Mouse (Mus musculus) CH12.LX (cell line): ENCODE results near the gene Cphx3. TPM values are rescaled to one million over a fixed set of nuclear protein-coding genes. Genes with fewer than 3 reads are reported as not detected.
"Not testable (repeated sequence)": the region's sequence is repeated elsewhere in the genome, so short reads cannot be mapped to it uniquely, and the experiment has no call there.

ENCODE experiments used
- DNase-seq: peaks from one replicate; pipeline ENCODE4 v3.0.0-alpha.2; 2013; ENCODE audit errors: extremely low read depth
- H3K27ac ChIP-seq: 2 replicates; pipeline ENCODE4 v1.5.1; 2012; ENCODE audit warnings: low read depth, mild to moderate bottlenecking, control low read depth, moderate library complexity; ENCODE audit not compliant: insufficient read depth
- H3K27me3 ChIP-seq: replicated peaks from 2 replicates; pipeline ENCODE3; 2012; ENCODE audit warnings: inconsistent platforms
- H3K36me3 ChIP-seq, 2 experiments: replicated peaks in 1 of 2; 2 replicates each; pipeline versions ENCODE3 to v1.6.1; 2012; ENCODE audit warnings: inconsistent platforms in 1 of 2, low read length in 1 of 2, mild to moderate bottlenecking in 1 of 2, mixed read lengths in 1 of 2, moderate library complexity in 1 of 2; ENCODE audit not compliant: control insufficient read depth in 1 of 2, insufficient read depth in 1 of 2
- H3K4me1 ChIP-seq, 2 experiments: 2 replicates each; pipeline ENCODE4 v1.6.1; 2012; ENCODE audit warnings: inconsistent platforms in 1 of 2, moderate library complexity in 1 of 2; ENCODE audit not compliant: insufficient read depth in 2 of 2, control insufficient read depth in 1 of 2
- H3K4me2 ChIP-seq: 2 replicates; pipeline ENCODE4 v1.6.1; 2012; ENCODE audit warnings: low read depth, mild to moderate bottlenecking, control low read depth; ENCODE audit not compliant: poor library complexity, insufficient read depth, severe bottlenecking
- H3K4me3 ChIP-seq, 3 experiments: fragments of 150-350 bp in 1 of 3; sonication (generic) in 1 of 3; replicated peaks in 1 of 3; 2 replicates each; pipeline versions ENCODE3 to v1.5.1; 2011 to 2012; ENCODE audit warnings: low read depth in 2 of 3, low read length in 2 of 3, mild to moderate bottlenecking in 2 of 3, moderate library complexity in 2 of 3, control low read depth in 1 of 3, improper control_type of control experiment in 1 of 3, inconsistent platforms in 1 of 3, mixed read lengths in 1 of 3; ENCODE audit not compliant: poor library complexity in 1 of 3
- H3K79me2 ChIP-seq: replicated peaks from 2 replicates; pipeline ENCODE4 v1.6.1; 2012; ENCODE audit warnings: mild to moderate bottlenecking, moderate library complexity; ENCODE audit not compliant: control insufficient read depth, poor library complexity, insufficient read depth, severe bottlenecking; ENCODE audit errors: extremely low read depth
- H3K9ac ChIP-seq: 2 replicates; pipeline ENCODE4 v1.6.1; 2012; ENCODE audit warnings: low read depth, mild to moderate bottlenecking, control low read depth, moderate library complexity; ENCODE audit not compliant: insufficient read depth
- H3K9me3 ChIP-seq: replicated peaks from 2 replicates; pipeline ENCODE3; 2012; ENCODE audit warnings: low read length, inconsistent platforms, mixed read lengths
- dilution Hi-C: fragments of 300-500 bp; cut with MboI; formaldehyde crosslinking; loops from 2 replicates; pipeline ENCODE4 v1.14.3; 2020; ENCODE audit warnings: low sequenced_read_pairs; ENCODE audit not compliant: extremely low pct_unique_long_range_greater_than_20kb, extremely low pct_ligation_motif_present
- in situ Hi-C: fragments of 300-500 bp; cut with MboI; formaldehyde crosslinking; loops from 3 replicates; pipeline ENCODE4 v1.14.3; 2019; ENCODE audit warnings: low sequenced_read_pairs, low pct_ligation_motif_present, low pct_unique_long_range_greater_than_20kb, mixed read lengths
- polyA plus RNA-seq: library from polyadenylated mRNA; unstranded; fragments of >175 nt; gene quantifications from 2 replicates; pipeline ENCODE4 v1.2.1, GENCODE M21; 2012; ENCODE audit warnings: low read depth; ENCODE audit not compliant: insufficient read length
- total RNA-seq, 2 experiments: library from RNA; depleted of rRNA; stranded (reverse); fragments of 300-350 nt in 1 of 2; fragments of >200 nt in 1 of 2; gene quantifications; 2 replicates each; pipeline ENCODE4 v1.2.3; 2012 to 2014

The Cphx3 gene
- total and polyA plus RNA-seq, 3 experiments: not detected

DNA sequence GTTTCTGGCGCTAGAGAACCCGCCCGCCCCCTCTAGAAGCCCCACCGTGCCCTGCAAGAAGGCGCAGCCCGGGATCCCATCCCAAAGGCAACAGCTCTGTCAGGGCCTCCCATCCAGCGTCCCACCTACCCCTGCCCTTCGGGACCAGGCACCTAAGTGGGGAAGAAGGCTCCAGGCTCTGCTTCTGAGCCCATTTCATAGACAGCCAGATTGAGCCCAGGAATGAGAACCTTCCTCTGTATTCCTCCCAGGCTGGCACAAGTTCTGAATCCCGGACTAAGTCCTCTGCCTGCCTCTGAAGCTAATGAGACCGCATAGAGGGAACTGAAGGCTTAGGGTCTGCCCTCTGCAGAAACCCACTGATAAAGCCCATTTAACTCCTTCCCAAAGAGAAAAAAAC, 100.3 kb downstream of the Cphx3 start, which contains the start of gene Plac9b:
Gene Plac9b, minus strand, starts transcription at position 101 of the 400 bp plus-strand sequence.
- H3K4me3 ChIP-seq, H3K9me3 ChIP-seq, H3K9ac ChIP-seq, dilution Hi-C loops, H3K4me2 ChIP-seq, H3K27ac ChIP-seq, H3K36me3 ChIP-seq, H3K79me2 ChIP-seq, H3K27me3 ChIP-seq, DNase-seq, in situ Hi-C loops, H3K4me1 ChIP-seq: not testable (repeated sequence)

DNA sequence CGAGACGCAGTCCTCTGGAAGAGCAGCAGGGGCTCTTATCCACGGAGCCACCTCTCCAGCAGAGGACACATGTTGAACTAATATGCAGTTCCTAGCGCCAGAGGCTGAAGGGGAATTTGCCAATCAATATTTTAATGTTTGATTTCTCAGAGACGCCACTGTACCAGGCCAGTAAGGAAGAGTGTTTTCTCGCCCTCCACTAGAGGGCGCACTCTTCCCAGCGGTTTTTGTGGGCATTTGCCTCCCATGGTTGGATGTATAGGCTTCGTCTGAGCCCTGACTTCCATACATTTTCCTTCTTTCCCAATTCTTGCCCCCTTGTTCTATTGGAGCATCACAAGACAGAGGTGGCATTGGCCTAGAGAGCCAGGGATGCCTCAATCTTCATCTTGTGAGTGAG, 104.5 kb downstream of the Cphx3 start:
- H3K4me3 ChIP-seq, in situ Hi-C loops, H3K27me3 ChIP-seq, H3K4me1 ChIP-seq, H3K79me2 ChIP-seq, H3K27ac ChIP-seq, H3K9me3 ChIP-seq, H3K4me2 ChIP-seq, dilution Hi-C loops, H3K36me3 ChIP-seq, H3K9ac ChIP-seq, DNase-seq: not testable (repeated sequence)

DNA sequence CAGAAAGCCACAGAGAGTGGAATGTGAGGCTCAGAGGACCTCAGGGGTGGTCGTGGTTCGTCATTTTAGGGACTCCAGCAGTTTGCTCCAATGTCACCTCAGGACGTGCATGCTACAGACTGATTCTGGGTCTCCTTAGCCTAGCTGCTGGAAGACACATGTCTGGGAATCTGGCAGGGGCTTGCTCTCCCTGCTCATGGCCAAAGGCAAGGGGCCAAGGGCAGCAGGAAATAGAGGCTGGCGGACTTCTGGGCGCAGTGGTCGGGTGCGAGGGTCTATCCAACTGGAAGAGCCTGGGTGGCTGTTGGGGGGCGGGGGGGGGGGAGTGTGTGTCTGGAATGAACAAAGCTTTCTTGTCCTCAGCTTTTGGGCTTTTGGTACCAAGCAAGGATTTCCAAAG, 106.3 kb downstream of the Cphx3 start:
- H3K4me2 ChIP-seq, H3K4me3 ChIP-seq, dilution Hi-C loops, H3K36me3 ChIP-seq, H3K79me2 ChIP-seq, H3K27me3 ChIP-seq, in situ Hi-C loops, H3K27ac ChIP-seq, DNase-seq, H3K9me3 ChIP-seq, H3K9ac ChIP-seq, H3K4me1 ChIP-seq: not testable (repeated sequence)

DNA sequence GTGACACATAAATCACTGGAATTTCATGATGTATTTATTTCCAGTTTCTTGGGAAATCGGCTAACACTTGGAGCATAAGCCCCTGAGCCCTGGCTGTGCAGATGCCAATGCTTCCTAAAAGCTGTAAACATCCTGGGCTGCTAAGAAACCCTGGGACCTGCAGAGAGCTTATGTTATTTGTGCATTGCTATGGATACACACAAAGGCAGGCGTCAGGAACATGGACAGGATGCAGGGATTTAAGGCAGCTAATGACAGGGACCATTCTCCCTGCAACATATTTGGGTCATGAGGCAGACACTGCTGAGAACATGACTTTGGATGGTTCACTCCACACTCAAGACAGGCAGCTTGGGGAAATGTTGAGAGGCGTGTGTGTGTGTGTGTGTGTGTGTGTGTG, 115.8 kb downstream of the Cphx3 start:
- H3K4me3 ChIP-seq, dilution Hi-C loops, H3K27me3 ChIP-seq, H3K27ac ChIP-seq, H3K79me2 ChIP-seq, H3K9me3 ChIP-seq, H3K4me2 ChIP-seq, H3K4me1 ChIP-seq, H3K36me3 ChIP-seq, H3K9ac ChIP-seq, in situ Hi-C loops, DNase-seq: not testable (repeated sequence)

DNA sequence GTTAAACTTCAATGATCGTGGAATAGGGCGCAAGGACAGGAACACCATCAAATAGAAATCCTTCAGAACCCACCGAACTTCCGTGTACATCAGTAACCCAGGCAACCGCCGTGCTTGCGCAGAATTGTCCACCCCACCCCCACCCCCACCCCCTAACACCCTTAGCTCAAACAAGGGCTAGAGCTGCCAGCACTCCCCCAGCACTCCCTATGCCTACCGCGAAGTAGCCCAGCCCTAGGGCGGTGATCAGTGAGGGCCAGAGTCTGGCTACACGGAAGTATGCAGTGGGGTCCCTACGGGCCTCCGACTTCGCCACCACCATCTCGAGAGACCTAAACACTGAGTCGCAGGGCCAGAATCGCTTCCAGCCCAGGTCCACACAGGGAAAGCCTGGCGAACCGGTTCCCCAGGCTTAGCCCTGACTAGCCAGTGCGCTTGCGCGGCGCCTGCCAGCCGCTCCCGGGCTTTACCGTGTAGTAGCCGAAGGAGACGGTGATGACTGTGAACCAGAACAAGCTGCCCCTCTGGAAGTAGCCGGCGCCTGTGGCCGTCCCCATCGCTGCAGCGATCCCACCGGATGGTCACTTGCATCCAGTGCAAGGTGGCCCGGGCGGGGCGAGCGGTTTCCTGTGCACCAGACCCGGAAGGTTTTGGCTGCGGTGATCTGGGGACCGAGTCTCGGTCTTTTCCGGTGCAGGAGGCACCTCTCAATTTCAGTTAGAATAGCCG, 124.3 kb downstream of the Cphx3 start:
- H3K4me3 ChIP-seq, DNase-seq, H3K36me3 ChIP-seq, H3K9ac ChIP-seq, H3K9me3 ChIP-seq, H3K79me2 ChIP-seq, dilution Hi-C loops, H3K27me3 ChIP-seq, H3K4me1 ChIP-seq, in situ Hi-C loops, H3K27ac ChIP-seq, H3K4me2 ChIP-seq: not testable (repeated sequence)

DNA sequence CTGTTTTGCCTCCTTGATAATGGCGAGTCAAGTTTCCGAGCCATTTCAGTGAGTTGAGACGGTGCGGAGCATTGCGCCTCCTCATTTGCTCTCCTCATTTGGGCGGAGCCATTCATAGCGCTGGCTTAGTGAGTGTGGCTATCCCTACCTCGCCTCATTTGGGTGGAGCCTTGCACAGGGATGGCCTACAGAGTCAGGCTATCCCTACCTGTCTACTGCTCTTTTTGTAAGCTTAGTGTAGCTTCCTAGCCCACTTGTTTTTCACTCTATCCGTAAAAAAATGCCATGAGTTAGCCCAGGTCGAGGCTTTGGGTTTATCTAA, 124.8 kb downstream of the Cphx3 start, which contains the start of gene Tmem254b:
Gene Tmem254b, minus strand, starts transcription at position 116 of the 322 bp plus-strand sequence.
- dilution Hi-C loops: not testable (repeated sequence)

More for the DNA sequence above, 124.8 kb downstream of the Cphx3 start, which contains the start of gene Tmem254b:
- H3K27me3 ChIP-seq, H3K27ac ChIP-seq, H3K4me3 ChIP-seq, H3K4me1 ChIP-seq, H3K4me2 ChIP-seq, DNase-seq, H3K9me3 ChIP-seq, H3K36me3 ChIP-seq, H3K79me2 ChIP-seq, in situ Hi-C loops, H3K9ac ChIP-seq: not testable (repeated sequence)
